8 mouse cellular contexts compared by ENCODE assay signal in genomic region chr9:4375828-4376639, GRCm38 (mm10). TPM values are rescaled to one million over a fixed set of nuclear protein-coding genes. Genes with fewer than 3 reads are reported as not detected.
DNase-seq lines count a peak whose midpoint lies in the region; ATAC-seq and TF ChIP-seq lines count a peak whose summit lies in the region.

Msantd4 (plus strand) TSS chr9:4376562.

- TF ChIP-seq CTCF in heart, adult 2 months (IDR thresholded peaks at IDR 0.05) = no peak

- TF ChIP-seq POLR2A in heart, adult 2 months (IDR thresholded peaks at IDR 0.05; ENCODE audit: insufficient read depth, low read depth, low read length) = peak; percentile 95

- H3K4me1 ChIP-seq in embryonic facial prominence, embryonic 14.5 days (ENCODE audit: control insufficient read depth, insufficient read depth, low read length) = peaks cover 3% of the 10 kb centered on the region; the same call in 1 of the 2 replicates
- peaks cover 2% of the 10 kb centered on the region; the same call in 1 of the 2 replicates for H3K4me1 ChIP-seq in heart, adult 2 months (ENCODE audit: control insufficient read depth, insufficient read depth, low read length)
- peaks cover 10% of the 10 kb centered on the region for H3K4me1 ChIP-seq in limb, embryonic 13.5 days
- H3K4me1 ChIP-seq in midbrain, embryonic 16.5 days (ENCODE audit: control insufficient read depth, insufficient read depth, low read length) = peaks cover 18% of the 10 kb centered on the region

- H3K9me3 ChIP-seq in embryonic facial prominence, embryonic 14.5 days (ENCODE audit: control insufficient read depth, low read length) = no peaks in the 10 kb centered on the region
- H3K9me3 ChIP-seq in limb, embryonic 13.5 days = no peaks in the 10 kb centered on the region
- no peaks in the 10 kb centered on the region for H3K9me3 ChIP-seq in midbrain, embryonic 16.5 days (replicated peaks; ENCODE audit: control insufficient read depth, low read length, poor library complexity, severe bottlenecking)

- 3% methylated on average over 31 of the region's 31 CpGs for WGBS in embryonic facial prominence, embryonic 14.5 days
- whole genome bisulfite sequencing in heart, adult 2 months = 2% methylated on average over 31 of the region's 31 CpGs
- WGBS in limb, embryonic 13.5 days = 3% methylated on average over 31 of the region's 31 CpGs
- under 1% methylated on average over 31 of the region's 31 CpGs for WGBS in midbrain, embryonic 16.5 days

- H3K27ac ChIP-seq in embryonic facial prominence, embryonic 14.5 days (replicated peaks; ENCODE audit: low read depth, low read length) = peak within 1 kb of the TSS; percentile 79
- peak within 1 kb of the TSS; percentile 87 for H3K27ac ChIP-seq in heart, adult 2 months
- 0 out of 2 replicates have a peak within 1 kb of the TSS, but pooled peaks have one; percentile 55 for H3K27ac ChIP-seq in limb, embryonic 13.5 days
- H3K27ac ChIP-seq in midbrain, embryonic 16.5 days (ENCODE audit: low read length) = peak within 1 kb of the TSS; percentile 84

- H3K36me3 ChIP-seq in embryonic facial prominence, embryonic 14.5 days (ENCODE audit: control insufficient read depth, insufficient read depth, low read length) = 0 out of 2 replicates have a peak, but pooled peaks cover 3% of the 10 kb centered on the region
- H3K36me3 ChIP-seq in heart, adult 2 months (ENCODE audit: control insufficient read depth, insufficient read depth, low read length) = peaks cover 19% of the 10 kb centered on the region
- peaks cover 4% of the 10 kb centered on the region for H3K36me3 ChIP-seq in limb, embryonic 13.5 days
- H3K36me3 ChIP-seq in midbrain, embryonic 16.5 days (ENCODE audit: control insufficient read depth, insufficient read depth, low read length) = no peaks in the 10 kb centered on the region; the same call in 1 of the 2 replicates

- ATAC-seq in embryonic facial prominence, embryonic 14.5 days (ENCODE audit: low read depth) = peak; percentile 100
- ATAC-seq in limb, embryonic 13.5 days (ENCODE audit: low FRiP score, low read depth) = peak; percentile 100
- ATAC-seq in midbrain, embryonic 16.5 days = peak; percentile 100

- no peaks in the 10 kb centered on the region for H3K27me3 ChIP-seq in embryonic facial prominence, embryonic 14.5 days (replicated peaks; ENCODE audit: control insufficient read depth, insufficient read depth, low read length)
- no peaks in the 10 kb centered on the region for H3K27me3 ChIP-seq in heart, adult 2 months (ENCODE audit: control insufficient read depth, insufficient read depth, low read length)
- no peaks in the 10 kb centered on the region for H3K27me3 ChIP-seq in limb, embryonic 13.5 days
- H3K27me3 ChIP-seq in midbrain, embryonic 16.5 days (ENCODE audit: control insufficient read depth, insufficient read depth, low read depth, low read length) = no peaks in the 10 kb centered on the region

- intact Hi-C loops in heart, adult 2 months (cut with DNase I) = loop anchor here (1.0 kb wide), 1 partner anchor 67 kb away; the partner anchor contains the start of genes Aasdhppt and Kbtbd3

- peaks cover 1% of the 10 kb centered on the region; the same call in 1 of the 2 replicates for H3K79me2 ChIP-seq in heart, adult 2 months (replicated peaks; ENCODE audit: control insufficient read depth, insufficient read depth, low read length)

- peak; percentile 63; the same call in 1 of the 2 replicates for TF ChIP-seq EP300 in heart, adult 2 months (IDR thresholded peaks at IDR 0.05; ENCODE audit: insufficient read depth, low read depth, low read length)

- H3K4me3 ChIP-seq in embryonic facial prominence, embryonic 14.5 days (ENCODE audit: low read depth, low read length) = peak within 1 kb of the TSS; percentile 62
- H3K4me3 ChIP-seq in heart, adult 2 months = peak within 1 kb of the TSS; percentile 91
- H3K4me3 ChIP-seq in limb, embryonic 13.5 days = peak within 1 kb of the TSS; percentile 74
- peak within 1 kb of the TSS; percentile 50 for H3K4me3 ChIP-seq in midbrain, embryonic 16.5 days (ENCODE audit: low read depth, low read length)

- H3K9ac ChIP-seq in embryonic facial prominence, embryonic 14.5 days (ENCODE audit: low read depth, low read length) = peak within 1 kb of the TSS; percentile 70
- peak within 1 kb of the TSS; percentile 72 for H3K9ac ChIP-seq in heart, adult 2 months (ENCODE audit: low read depth, low read length)
- peak within 1 kb of the TSS; percentile 76 for H3K9ac ChIP-seq in limb, embryonic 13.5 days
- peak within 1 kb of the TSS; percentile 69 for H3K9ac ChIP-seq in midbrain, embryonic 16.5 days (ENCODE audit: low read depth, low read length)

- peak within 1 kb of the TSS; percentile 71 for H3K4me2 ChIP-seq in embryonic facial prominence, embryonic 14.5 days (ENCODE audit: low read depth, low read length)
- H3K4me2 ChIP-seq in limb, embryonic 13.5 days (replicated peaks) = peak within 1 kb of the TSS; percentile 67
- peak within 1 kb of the TSS; percentile 75 for H3K4me2 ChIP-seq in midbrain, embryonic 16.5 days (ENCODE audit: low read length)

- peak; percentile 100 for DNase-seq in 3T3-L1 (ENCODE audit: low read depth, low spot score)
- DNase-seq in adrenal gland, postnatal 4 days (ENCODE audit: low spot score in 2 of 2) = peak; percentile 68 to 91
- DNase-seq in embryonic facial prominence, embryonic 14.5 days (ENCODE audit: low spot score) = peak; percentile 100
- DNase-seq in heart, adult 2 months = peak; percentile 94 to 99
- peak; percentile 98 to 99 for DNase-seq in kidney, adult 8-10 months
- DNase-seq in spleen, postnatal 10 days (ENCODE audit: low spot score in 2 of 2) = peak; percentile 79 to 93

RNA-seq across cellular contexts. Expression of gene Msantd4, which starts in this region (rescaled TPM):
- total RNA-seq in adrenal gland, postnatal 4 days (2021) = 10 to 100 TPM; 41.3 to 43.9 TPM
- 38.5 and 45.0 TPM in 2 replicates for polyA plus RNA-seq in embryonic facial prominence, embryonic 14.5 days (2014; fragmentation: Nextera tagmentation; extraction: Ambion mirVana)
- 10 to 100 TPM; 43.0 to 43.3 TPM for total RNA-seq in heart, adult 2 months (2021)
- polyA plus RNA-seq in heart, adult 2 months (2012; rRNA removed) = 10.4 and 21.2 TPM in 2 replicates
- 45.8 and 48.5 TPM in 2 replicates for polyA plus RNA-seq in limb, embryonic 13.5 days (2015; fragmentation: Nextera tagmentation; extraction: Ambion mirVana)
- polyA plus RNA-seq in midbrain, embryonic 16.5 days (2015; fragmentation: Nextera tagmentation; extraction: Ambion mirVana) = 59.4 and 64.4 TPM in 2 replicates

Comparison
In these comparisons a context has a peak if more than half of its experiments do, and no peak if none do; other contexts are left out.
1. Peak in every context shown above with its lines: DNase-seq, ATAC-seq, H3K4me3 ChIP-seq and H3K27ac ChIP-seq.